Mouse (Mus musculus): ENCODE results near the gene Srd5a1.
"Not testable (repeated sequence)": the region's sequence is repeated elsewhere in the genome, so short reads cannot be mapped to it uniquely, and the experiment has no call there.

Srd5a1 gene

DNA sequence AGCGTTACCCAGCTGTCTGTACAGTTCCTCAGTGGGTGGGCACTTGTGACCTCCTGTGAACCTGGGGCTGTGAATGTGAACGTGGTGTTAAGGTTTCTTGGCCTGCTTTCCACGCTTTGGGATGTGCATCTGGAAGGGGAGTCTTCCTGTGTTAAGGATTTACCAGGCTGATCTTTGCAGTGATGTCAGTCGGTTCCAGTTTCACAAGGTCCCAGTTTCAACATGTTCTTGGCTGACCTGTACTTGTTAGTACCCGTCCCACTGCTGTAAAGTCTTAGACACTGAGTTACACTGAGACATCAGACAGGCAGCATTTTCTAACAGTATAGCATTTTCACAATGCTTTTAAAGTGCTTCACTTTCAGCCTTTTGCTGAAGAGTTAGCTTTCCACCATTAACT lies 12.6 kb upstream of the Srd5a1 start:
- no peak for DNase-seq (ENCODE audit: low spot score)

DNA sequence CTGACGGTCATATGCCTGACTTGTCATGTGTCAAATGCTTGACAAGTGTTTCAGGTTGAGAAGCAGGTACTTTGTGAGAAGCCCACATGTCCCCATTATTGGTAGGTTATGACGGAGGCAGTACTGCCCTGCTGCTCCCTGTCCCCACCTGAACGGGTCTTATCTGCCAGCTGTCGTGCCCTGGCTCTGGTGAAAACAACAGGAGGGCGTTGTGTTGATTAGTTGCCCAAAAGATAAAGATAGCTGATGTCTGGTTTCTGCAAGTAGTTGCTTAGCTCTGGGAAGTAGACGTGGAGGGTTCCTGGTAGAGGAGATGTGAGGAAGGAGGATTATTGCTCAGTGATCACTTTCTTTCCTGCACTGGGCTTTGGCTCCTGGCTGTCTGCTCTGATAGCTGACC lies 5.5 kb upstream of the Srd5a1 start:
- no peak for DNase-seq (ENCODE audit: low spot score)

DNA sequence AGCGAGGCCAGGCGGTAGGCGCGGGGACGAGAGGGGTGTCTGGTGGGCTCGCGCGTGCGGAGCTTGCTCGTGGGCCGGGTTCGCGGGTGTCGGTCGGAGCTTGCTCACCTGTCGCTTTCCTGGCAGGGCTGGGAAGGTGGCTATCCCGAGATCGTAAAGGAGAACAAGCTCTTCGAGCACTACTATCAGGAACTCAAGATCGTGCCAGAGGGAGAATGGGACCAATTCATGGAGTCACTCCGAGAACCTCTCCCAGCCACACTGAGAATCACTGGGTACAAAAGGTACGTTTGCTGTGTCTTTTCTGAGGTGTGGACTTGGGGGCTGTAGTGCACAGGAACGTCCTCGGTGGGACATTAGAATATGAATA lies 918 bp upstream of the Srd5a1 start:
- peak; percentile 4 for DNase-seq (ENCODE audit: low spot score)

- DNase-seq (ENCODE audit: low spot score): peak; percentile 42
Observed at GRCm38 (mm10) chr13:69610751-69611397, 368 bp downstream of the Srd5a1 start.

DNA sequence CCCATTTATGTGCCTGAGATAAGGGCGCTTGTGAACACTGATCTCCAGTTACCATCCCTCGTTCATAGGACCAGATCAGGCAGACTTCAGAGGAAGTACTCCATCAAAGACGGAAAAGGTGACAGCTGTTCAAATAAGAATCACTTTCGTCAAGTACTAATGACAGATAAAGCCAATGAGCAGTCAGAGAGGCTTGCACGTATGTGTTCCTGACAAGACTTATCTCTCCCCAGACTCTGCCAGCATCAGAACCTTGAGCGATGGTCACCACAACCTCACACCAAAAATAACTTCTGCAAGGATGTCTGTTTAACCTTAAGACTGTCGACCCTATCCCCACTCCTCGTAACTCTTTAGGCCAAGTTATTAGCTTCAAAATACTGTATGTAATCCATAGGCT lies 2.5 kb downstream of the Srd5a1 start:
- no peak for DNase-seq (ENCODE audit: low spot score)

- DNase-seq (ENCODE audit: low spot score): no peak
Observed at GRCm38 (mm10) chr13:69604670-69605069, 6.6 kb downstream of the Srd5a1 start.

DNA sequence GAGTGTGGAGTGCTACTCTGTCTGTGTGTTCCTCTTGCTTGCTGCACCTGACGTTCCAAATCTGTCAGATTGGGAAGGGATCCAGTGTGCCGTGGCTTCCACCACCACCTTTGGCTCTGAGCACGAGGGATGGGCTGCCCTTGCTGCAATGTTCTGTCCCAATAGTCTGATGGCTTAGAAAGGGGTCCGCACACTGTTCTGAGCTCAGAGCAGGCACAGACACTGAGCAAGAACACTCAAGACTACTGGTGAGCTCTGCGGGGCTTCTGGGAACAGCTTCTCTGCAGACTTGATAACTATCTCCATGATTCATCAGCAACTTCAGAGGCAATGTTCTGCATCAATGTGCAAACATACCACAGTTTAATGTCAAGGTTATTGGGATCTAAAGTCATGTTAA lies 9.9 kb downstream of the Srd5a1 start:
- no peak for DNase-seq (ENCODE audit: low spot score)

DNA sequence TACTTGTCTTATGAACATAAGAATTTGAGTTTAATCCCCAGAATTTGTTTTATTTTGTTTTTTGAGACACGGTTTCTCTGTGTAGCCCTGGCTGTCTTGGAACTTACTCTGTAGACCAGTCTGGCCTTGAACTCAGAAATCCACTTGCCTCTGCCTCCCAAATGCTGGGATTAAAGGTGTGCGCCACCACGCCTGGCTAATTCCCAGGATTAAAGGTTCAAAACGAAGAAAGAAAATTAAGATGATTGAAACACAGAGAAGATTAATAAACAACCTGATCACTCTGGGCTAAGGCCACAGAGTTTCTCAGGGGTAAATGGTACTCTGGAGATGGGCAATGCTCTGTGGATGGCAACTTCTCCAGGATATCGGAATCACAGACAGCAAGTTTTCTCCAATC lies 10.4 kb downstream of the Srd5a1 start:
- DNase-seq (ENCODE audit: low spot score): not testable (repeated sequence)

- DNase-seq (ENCODE audit: low spot score): no peak
Observed at GRCm38 (mm10) chr13:69598867-69599266, 12.4 kb downstream of the Srd5a1 start.

- DNase-seq (ENCODE audit: low spot score): no peak
Observed at GRCm38 (mm10) chr13:69596515-69596914, 14.7 kb downstream of the Srd5a1 start.

- DNase-seq (ENCODE audit: low spot score): no peak
Observed at GRCm38 (mm10) chr13:69595911-69596310, 15.3 kb downstream of the Srd5a1 start.

DNA sequence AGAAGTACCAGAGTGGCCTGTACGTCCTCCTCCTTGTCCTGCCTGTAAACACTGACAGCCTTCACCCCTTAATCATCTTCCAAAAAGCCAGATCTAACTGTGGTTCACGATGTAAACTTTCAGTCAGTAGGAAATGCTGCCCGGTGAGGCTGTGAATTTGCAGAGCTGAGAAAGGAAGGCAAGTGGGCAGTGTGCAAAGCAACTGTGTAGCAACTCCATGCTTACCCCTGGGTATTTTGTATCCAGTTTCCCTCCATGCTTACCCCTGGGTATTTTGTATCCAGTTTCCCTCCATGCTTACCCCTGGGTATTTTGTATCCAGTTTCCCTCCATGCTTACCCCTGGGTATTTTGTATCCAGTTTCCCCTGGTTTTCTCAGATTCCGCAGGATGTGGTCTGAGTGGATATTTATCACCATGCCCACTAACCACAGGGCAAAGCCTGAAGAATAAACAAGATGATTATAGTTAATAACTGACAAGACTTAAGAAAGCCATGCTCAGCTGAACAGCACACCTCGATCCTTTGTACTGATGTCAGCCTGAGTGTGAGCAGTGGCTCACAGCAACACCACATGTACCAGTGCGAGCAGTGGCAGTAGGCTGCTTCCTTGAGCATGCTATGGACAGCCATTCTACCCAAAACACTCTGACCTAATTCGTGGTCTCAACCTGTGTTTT lies 16.5 kb downstream of the Srd5a1 start:
- no peak for DNase-seq (ENCODE audit: low spot score)

DNA sequence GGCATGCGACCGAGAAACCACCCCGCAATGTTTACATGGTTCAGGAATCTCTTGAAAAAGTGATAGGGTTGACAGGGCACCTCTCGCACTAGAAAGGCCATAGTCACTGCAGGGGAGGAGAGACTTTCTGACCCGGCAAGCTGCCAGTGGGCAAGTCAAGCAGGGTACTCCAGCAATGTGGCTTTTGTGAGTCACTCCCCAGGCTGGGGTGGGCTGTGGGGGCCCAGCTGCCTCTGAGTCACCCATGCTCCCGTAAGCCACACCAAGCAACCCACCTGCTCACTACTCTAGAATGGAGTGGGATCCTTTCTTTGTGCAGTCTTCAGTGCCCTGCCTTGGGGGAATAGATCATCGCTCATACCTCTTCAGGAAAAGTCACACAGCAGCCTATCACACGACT lies 17.8 kb downstream of the Srd5a1 start:
- DNase-seq (ENCODE audit: low spot score): no peak

- no peak for DNase-seq (ENCODE audit: low spot score)
Observed at GRCm38 (mm10) chr13:69592226-69592625, 19.0 kb downstream of the Srd5a1 start.

- no peak for DNase-seq (ENCODE audit: low spot score)
Observed at GRCm38 (mm10) chr13:69591338-69591737, 19.9 kb downstream of the Srd5a1 start.

DNA sequence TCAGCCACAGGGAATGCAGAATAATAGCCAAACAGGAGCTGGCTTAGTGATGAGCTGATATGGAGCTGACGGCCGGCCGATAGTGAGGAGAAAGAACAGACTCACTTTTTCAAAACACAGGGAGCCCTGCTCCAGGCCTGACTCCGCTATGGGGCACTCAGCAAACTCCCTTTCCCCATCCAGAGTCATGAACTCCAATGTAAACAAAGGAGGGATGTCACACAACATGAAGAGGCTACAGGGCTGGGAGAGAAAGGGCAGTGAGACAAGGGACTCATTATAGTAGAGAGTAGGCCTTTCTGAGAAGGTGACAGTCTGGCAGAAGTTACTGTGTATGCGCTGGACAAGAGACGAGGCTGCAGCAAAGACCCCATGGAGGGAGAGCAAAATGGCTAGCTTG lies 23.0 kb downstream of the Srd5a1 start:
- no peak for DNase-seq (ENCODE audit: low spot score)

- DNase-seq (ENCODE audit: low spot score): no peak
Observed at GRCm38 (mm10) chr13:69587849-69588248, 23.4 kb downstream of the Srd5a1 start.

DNA sequence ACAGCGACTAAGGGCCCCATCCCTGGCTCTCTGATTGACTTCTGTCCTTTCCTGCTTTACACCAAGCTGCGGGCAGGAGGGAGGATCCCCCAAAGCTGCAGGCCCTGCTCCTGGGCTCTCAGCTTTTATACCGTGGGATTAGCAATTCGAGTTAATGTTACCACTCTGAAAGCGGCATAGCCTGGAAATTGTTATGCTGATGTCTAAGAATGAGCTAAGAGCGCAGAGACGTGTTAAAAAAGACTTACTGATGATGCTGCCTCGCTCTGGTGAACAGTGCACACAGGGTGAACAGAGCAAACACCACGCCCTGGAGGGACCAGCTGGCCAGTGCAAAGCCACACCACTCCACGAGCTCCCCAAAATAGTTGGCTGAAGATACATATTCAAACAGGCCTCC lies 24.9 kb downstream of the Srd5a1 start:
- DNase-seq (ENCODE audit: low spot score): no peak

GRCm38 (mm10) chr13:69585828-69586227 lies 25.4 kb downstream of the Srd5a1 start:
- no peak for DNase-seq (ENCODE audit: low spot score)

GRCm38 (mm10) chr13:69583591-69583990 lies 27.7 kb downstream of the Srd5a1 start:
- DNase-seq (ENCODE audit: low spot score): no peak

- no peak for DNase-seq (ENCODE audit: low spot score)
Observed at GRCm38 (mm10) chr13:69582411-69582810, 28.8 kb downstream of the Srd5a1 start.

- DNase-seq (ENCODE audit: low spot score): no peak
Observed at GRCm38 (mm10) chr13:69577181-69577834, 33.9 kb downstream of the Srd5a1 start.

GRCm38 (mm10) chr13:69576676-69577075 lies 34.6 kb downstream of the Srd5a1 start:
- DNase-seq (ENCODE audit: low spot score): no peak

- no peak for DNase-seq (ENCODE audit: low spot score)
Observed at GRCm38 (mm10) chr13:69572594-69572993, 38.6 kb downstream of the Srd5a1 start.
